Mouse (Mus musculus): ENCODE results near the gene Hcn4. TPM values are rescaled to one million over a fixed set of nuclear protein-coding genes. Genes with fewer than 3 reads are reported as not detected.

The Hcn4 gene
- polyA plus RNA-seq, 1 experiment from 2014 or later: 1.3 TPM

DNA sequence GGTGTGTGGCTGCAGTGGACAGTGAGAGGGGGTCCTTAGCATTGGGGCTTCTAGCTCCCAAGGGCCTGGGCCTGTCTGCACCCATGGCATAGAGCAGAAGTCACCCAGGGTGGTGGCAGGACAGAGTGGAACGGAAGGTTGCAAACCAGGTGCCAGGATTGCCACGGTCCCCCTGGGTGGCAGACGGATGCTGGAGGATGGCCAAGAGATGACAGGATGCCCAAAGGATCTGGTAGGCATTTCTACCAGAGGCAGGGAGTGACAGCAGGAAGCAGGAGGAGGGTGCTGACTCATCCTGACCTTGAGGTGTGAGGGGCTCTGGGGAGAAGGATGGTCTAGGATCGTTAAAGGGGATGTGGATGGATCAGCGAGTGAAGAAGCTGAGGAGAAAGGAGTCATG, 15.3 kb downstream of the Hcn4 start:
- Histone ChIP-seq H3K27ac (ENCODE audit: low read depth, low read length) (no peak overlapping the region), H3K27me3 (ENCODE audit: control insufficient read depth, insufficient read depth, low read length) (no peaks in the 10 kb centered on the region), H3K4me3 (ENCODE audit: low read depth, low read length) (no peak overlapping the region), H3K36me3 (ENCODE audit: control insufficient read depth, insufficient read depth, low read length) (no peaks in the 10 kb centered on the region), H3K9ac (ENCODE audit: low read length) (no peak overlapping the region), H3K4me1 (ENCODE audit: control insufficient read depth, insufficient read depth, low read length) (no peaks in the 10 kb centered on the region; the same call in 1 of the 2 replicates), H3K9me3 (ENCODE audit: control insufficient read depth, low read length) (no peaks in the 10 kb centered on the region), H3K4me2 (no peak overlapping the region)
- 93% methylated on average over 5 of the region's 5 CpGs for WGBS
- ATAC-seq (ENCODE audit: low FRiP score) (no peak), DNase-seq (ENCODE audit: low spot score, missing footprints) (no peak)

DNA sequence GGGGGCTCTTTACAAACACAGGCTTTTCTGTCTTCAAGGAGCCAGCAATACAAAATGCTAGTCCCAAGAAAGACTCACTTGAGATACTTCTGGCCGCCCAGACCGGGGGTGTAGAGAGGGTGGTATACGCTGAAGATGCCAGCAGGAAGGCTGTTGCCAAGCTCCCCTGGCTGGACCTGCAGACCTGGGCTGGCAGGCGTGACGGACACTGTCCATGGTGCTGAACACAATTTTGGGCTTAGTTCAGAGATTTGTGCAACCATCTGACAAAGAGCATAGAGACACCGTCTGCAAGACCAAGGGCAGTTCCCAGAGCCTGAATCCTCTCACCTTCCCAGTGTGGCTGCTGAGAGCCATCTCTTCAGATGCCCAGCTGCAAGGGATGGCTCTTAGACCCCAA, 18.4 kb downstream of the Hcn4 start:
- Histone ChIP-seq H3K9me3 (ENCODE audit: control insufficient read depth, low read length) (no peaks in the 10 kb centered on the region), H3K9ac (ENCODE audit: low read length) (no peak overlapping the region), H3K4me3 (ENCODE audit: low read depth, low read length) (no peak overlapping the region), H3K4me2 (no peak overlapping the region), H3K36me3 (ENCODE audit: control insufficient read depth, insufficient read depth, low read length) (no peaks in the 10 kb centered on the region), H3K27ac (ENCODE audit: low read depth, low read length) (no peak overlapping the region), H3K4me1 (ENCODE audit: control insufficient read depth, insufficient read depth, low read length) (no peaks in the 10 kb centered on the region), H3K27me3 (ENCODE audit: control insufficient read depth, insufficient read depth, low read length) (no peaks in the 10 kb centered on the region)
- 35% methylated on average over 6 of the region's 6 CpGs for WGBS
- ATAC-seq (ENCODE audit: low FRiP score) (no peak), DNase-seq (ENCODE audit: low spot score, missing footprints) (peak; percentile 92)

DNA sequence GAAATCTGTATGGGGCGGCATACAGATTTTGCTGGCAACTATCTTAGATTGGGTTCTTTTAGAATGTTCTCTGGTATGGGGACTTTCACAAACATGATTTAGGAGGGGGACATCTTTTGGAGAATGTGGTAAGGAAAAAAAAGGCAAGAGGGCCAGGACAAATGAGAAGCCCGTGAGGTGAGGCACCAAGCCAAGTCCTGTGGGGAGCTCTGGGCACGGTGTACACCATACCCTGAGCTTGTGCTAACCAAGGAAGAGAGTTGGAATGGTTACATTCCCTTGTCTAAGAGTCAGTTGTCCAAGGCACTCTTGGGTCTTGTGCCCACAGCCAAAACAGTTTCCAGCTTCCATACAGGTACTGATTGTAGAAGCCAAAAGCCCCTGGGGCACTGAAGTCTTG, 21.4 kb downstream of the Hcn4 start:
- Histone ChIP-seq H3K9me3 (ENCODE audit: control insufficient read depth, low read length) (no peaks in the 10 kb centered on the region), H3K36me3 (ENCODE audit: control insufficient read depth, insufficient read depth, low read length) (no peaks in the 10 kb centered on the region), H3K4me3 (ENCODE audit: low read depth, low read length) (no peak overlapping the region), H3K27ac (ENCODE audit: low read depth, low read length) (no peak overlapping the region), H3K4me1 (ENCODE audit: control insufficient read depth, insufficient read depth, low read length) (peaks cover 3% of the 10 kb centered on the region; the same call in 1 of the 2 replicates), H3K27me3 (ENCODE audit: control insufficient read depth, insufficient read depth, low read length) (no peaks in the 10 kb centered on the region), H3K4me2 (no peak overlapping the region), H3K9ac (ENCODE audit: low read length) (no peak overlapping the region)
- ATAC-seq (ENCODE audit: low FRiP score) (no peak), DNase-seq (ENCODE audit: low spot score, missing footprints) (no peak)
- WGBS: 89% methylated on average over 3 of the region's 3 CpGs

DNA sequence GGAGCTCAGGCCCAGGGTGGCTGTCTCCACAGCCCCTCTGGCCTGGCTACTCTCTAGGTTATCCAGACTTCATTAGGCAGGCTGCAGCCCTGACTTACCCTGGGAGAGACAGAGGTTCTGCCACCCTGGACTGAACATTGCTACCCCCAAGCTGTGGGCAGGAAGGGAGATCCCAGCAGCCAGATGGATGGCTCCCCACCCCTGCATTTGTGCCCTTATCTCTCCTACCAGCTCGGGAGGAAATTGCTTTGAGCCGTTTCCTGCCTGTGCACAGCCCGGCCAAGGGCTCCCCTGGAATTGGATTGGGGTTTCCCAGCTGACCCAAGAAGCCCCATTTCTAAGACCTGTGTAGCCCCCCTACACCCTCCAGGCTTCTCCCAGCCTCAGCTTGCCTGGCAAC, 23.8 kb downstream of the Hcn4 start:
- no peak overlapping the region for H3K4me2 ChIP-seq

DNA sequence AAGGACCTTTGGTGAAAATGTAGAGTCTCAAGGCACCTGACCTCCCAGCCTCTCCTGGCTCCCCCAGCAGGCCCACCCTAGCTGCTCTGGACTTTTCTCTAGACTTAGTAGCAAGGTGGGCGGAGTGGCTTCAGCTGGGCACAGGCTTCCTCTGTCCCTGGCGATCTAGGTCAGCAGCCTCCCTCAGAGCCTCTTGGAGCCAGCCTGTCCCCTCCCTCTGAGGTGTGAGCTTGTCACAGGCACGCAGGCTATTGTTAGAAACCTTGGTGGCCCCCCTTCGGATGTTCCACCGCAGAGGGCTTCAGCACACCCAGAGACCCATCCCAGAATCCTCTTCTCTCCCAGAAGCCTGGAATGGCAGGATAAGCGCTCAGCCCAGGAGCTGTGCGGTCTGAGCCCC, 24.5 kb downstream of the Hcn4 start:
- Histone ChIP-seq H3K4me3 (ENCODE audit: low read depth, low read length) (no peak overlapping the region), H3K4me2 (no peak overlapping the region), H3K4me1 (ENCODE audit: control insufficient read depth, insufficient read depth, low read length) (peaks cover 7% of the 10 kb centered on the region; the same call in 1 of the 2 replicates), H3K9ac (ENCODE audit: low read length) (no peak overlapping the region), H3K27ac (ENCODE audit: low read depth, low read length) (no peak overlapping the region), H3K27me3 (ENCODE audit: control insufficient read depth, insufficient read depth, low read length) (no peaks in the 10 kb centered on the region), H3K9me3 (ENCODE audit: control insufficient read depth, low read length) (no peaks in the 10 kb centered on the region), H3K36me3 (ENCODE audit: control insufficient read depth, insufficient read depth, low read length) (no peaks in the 10 kb centered on the region)
- DNase-seq (ENCODE audit: low spot score, missing footprints) (no peak), ATAC-seq (ENCODE audit: low FRiP score) (no peak)
- 75% methylated on average over 7 of the region's 7 CpGs for WGBS

More for the DNA sequence above, 23.8 kb downstream of the Hcn4 start:
- no peak overlapping the region for H3K9ac ChIP-seq (ENCODE audit: low read length)
- ATAC-seq (ENCODE audit: low FRiP score) (no peak), DNase-seq (ENCODE audit: low spot score, missing footprints) (no peak)
- no peaks in the 10 kb centered on the region for H3K27me3 ChIP-seq (ENCODE audit: control insufficient read depth, insufficient read depth, low read length)
- WGBS: 82% methylated on average over 3 of the region's 3 CpGs
- no peak overlapping the region for H3K4me3 ChIP-seq (ENCODE audit: low read depth, low read length)
- H3K9me3 ChIP-seq (ENCODE audit: control insufficient read depth, low read length): no peaks in the 10 kb centered on the region
- peaks cover 7% of the 10 kb centered on the region; the same call in 1 of the 2 replicates for H3K4me1 ChIP-seq (ENCODE audit: control insufficient read depth, insufficient read depth, low read length)
- no peaks in the 10 kb centered on the region for H3K36me3 ChIP-seq (ENCODE audit: control insufficient read depth, insufficient read depth, low read length)
- H3K27ac ChIP-seq (ENCODE audit: low read depth, low read length): no peak overlapping the region

DNA sequence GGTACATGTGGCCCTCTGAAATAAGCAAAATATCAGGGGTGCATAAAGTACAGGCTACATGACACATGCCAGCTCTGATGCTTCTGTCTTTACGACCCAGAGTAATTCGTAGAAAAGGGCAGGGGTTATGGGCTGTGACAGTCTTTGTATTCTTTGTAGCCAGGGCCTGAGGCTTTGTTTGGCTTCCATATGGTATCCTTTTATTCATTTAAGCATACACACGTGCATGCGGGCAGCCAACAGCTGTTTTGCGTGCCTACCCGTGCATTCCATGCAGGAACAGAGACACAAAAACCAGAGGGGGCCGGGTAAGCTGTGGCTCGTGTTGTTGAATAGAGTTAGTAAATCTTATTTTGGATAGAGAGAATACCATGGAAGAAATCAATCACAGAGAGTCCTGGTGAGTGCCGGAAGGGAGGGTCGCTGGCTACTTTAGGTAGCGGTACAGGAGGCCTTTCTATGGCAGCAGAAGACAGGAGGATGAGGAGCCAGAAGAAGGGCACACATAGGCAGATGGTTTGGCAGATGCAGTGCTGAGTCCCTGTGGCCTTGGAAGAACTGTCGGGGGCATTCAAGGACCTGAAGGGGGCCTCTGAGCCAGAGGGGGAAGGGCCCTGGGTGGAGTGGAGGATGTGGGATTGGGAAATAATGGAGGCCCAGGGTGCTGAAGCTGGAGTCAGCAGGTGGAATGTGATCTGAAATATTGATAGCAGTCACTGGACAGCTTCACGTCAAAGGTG, 26.5 kb downstream of the Hcn4 start:
- Histone ChIP-seq H3K9ac (ENCODE audit: low read length) (no peak overlapping the region), H3K4me1 (ENCODE audit: control insufficient read depth, insufficient read depth, low read length) (peaks cover 8% of the 10 kb centered on the region; the same call in 1 of the 2 replicates), H3K27ac (ENCODE audit: low read depth, low read length) (peak overlapping the region; percentile 49), H3K36me3 (ENCODE audit: control insufficient read depth, insufficient read depth, low read length) (no peaks in the 10 kb centered on the region), H3K9me3 (ENCODE audit: control insufficient read depth, low read length) (no peaks in the 10 kb centered on the region), H3K4me2 (no peak overlapping the region), H3K4me3 (ENCODE audit: low read depth, low read length) (no peak overlapping the region), H3K27me3 (ENCODE audit: control insufficient read depth, insufficient read depth, low read length) (no peaks in the 10 kb centered on the region)
- no peak for DNase-seq (ENCODE audit: low spot score, missing footprints)
- ATAC-seq (ENCODE audit: low FRiP score): peak; percentile 65; the same call in 1 of the 2 replicates
- 47% methylated on average over 13 of the region's 13 CpGs for WGBS

DNA sequence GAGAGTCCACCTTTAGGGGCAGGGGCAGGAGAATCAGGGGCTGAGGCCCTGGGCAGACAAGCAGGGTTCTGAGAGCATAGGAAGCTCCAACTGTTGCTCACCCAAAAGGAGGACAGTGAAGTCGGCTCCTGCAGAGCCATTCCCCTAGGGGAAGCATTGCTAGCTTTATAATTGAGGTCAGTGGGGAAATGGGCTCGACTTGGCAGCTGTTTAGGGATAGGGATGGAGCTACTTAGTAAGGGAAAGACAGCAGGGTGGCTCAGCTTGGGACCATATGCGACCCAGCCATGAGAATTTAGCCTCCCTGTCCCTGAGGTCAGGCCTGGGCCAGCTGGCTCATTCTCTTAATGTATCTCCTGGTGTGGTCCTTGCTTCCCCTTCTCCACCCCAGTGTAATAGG, 31.7 kb downstream of the Hcn4 start:
- DNase-seq (ENCODE audit: low spot score, missing footprints) (no peak), ATAC-seq (ENCODE audit: low FRiP score) (no peak)
- peaks cover 8% of the 10 kb centered on the region; the same call in 1 of the 2 replicates for H3K4me1 ChIP-seq (ENCODE audit: control insufficient read depth, insufficient read depth, low read length)
- no peaks in the 10 kb centered on the region for H3K9me3 ChIP-seq (ENCODE audit: control insufficient read depth, low read length)
- 48% methylated on average over 3 of the region's 3 CpGs for WGBS
- H3K4me2 ChIP-seq: no peak overlapping the region
- no peak overlapping the region for H3K27ac ChIP-seq (ENCODE audit: low read depth, low read length)
- H3K4me3 ChIP-seq (ENCODE audit: low read depth, low read length): no peak overlapping the region
- no peak overlapping the region for H3K9ac ChIP-seq (ENCODE audit: low read length)
- no peaks in the 10 kb centered on the region for H3K36me3 ChIP-seq (ENCODE audit: control insufficient read depth, insufficient read depth, low read length)
- H3K27me3 ChIP-seq (ENCODE audit: control insufficient read depth, insufficient read depth, low read length): no peaks in the 10 kb centered on the region

DNA sequence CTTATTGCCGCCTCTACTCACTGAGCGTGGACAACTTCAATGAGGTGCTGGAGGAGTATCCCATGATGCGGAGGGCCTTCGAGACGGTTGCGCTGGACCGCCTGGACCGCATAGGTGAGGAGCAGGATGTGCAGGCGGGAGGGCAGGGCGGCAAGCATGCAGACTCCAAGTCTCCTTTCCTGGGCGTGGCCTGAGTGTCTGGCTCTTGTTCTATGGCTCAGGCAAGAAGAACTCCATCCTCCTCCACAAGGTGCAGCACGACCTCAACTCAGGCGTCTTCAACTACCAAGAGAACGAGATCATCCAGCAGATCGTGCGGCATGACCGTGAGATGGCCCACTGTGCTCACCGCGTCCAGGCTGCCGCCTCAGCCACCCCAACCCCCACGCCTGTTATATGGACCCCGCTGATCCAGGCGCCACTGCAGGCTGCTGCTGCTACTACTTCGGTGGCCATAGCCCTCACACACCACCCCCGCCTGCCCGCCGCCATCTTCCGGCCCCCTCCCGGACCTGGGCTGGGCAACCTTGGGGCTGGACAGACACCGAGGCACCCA, 35.9 kb downstream of the Hcn4 start:
- Histone ChIP-seq H3K27me3 (ENCODE audit: control insufficient read depth, insufficient read depth, low read length) (no peaks in the 10 kb centered on the region), H3K4me3 (ENCODE audit: low read depth, low read length) (0 out of 2 replicates have a peak overlapping the region, but pooled peaks have one; percentile 5), H3K9ac (ENCODE audit: low read length) (no peak overlapping the region; the same call in 1 of the 2 replicates), H3K4me1 (ENCODE audit: control insufficient read depth, insufficient read depth, low read length) (peaks cover 12% of the 10 kb centered on the region), H3K4me2 (peak overlapping the region; percentile 36), H3K9me3 (ENCODE audit: control insufficient read depth, low read length) (no peaks in the 10 kb centered on the region), H3K27ac (ENCODE audit: low read depth, low read length) (no peak overlapping the region), H3K36me3 (ENCODE audit: control insufficient read depth, insufficient read depth, low read length) (no peaks in the 10 kb centered on the region)
- DNase-seq (ENCODE audit: low spot score, missing footprints) (peak; percentile 82), ATAC-seq (ENCODE audit: low FRiP score) (no peak)
- 32% methylated on average over 30 of the region's 30 CpGs for WGBS

DNA sequence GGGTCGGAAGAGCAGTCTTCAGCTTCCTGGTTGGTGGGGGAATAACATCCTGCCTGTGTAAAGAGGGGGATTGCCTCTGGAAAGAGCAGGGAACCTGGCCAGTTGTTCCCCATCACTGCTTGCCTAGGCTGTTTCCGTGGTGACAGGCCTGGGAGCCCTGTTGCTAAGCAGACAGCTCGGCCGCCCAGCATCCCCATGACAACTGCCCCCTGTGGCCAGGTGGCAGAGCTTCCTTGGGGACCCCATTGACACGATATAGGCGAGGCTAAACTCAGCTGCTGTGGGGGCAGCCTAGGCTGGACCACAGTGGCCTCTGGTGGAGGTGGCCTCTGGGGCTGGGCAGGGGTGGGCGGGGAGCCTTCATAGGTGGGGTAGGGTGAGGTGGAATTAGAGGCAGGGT, 40.6 kb downstream of the Hcn4 start:
- Histone ChIP-seq H3K9ac (ENCODE audit: low read length) (no peak overlapping the region), H3K4me2 (no peak overlapping the region), H3K36me3 (ENCODE audit: control insufficient read depth, insufficient read depth, low read length) (no peaks in the 10 kb centered on the region), H3K27ac (ENCODE audit: low read depth, low read length) (no peak overlapping the region; the same call in 1 of the 2 replicates), H3K4me1 (ENCODE audit: control insufficient read depth, insufficient read depth, low read length) (peaks cover 12% of the 10 kb centered on the region), H3K4me3 (ENCODE audit: low read depth, low read length) (no peak overlapping the region), H3K9me3 (ENCODE audit: control insufficient read depth, low read length) (no peaks in the 10 kb centered on the region), H3K27me3 (ENCODE audit: control insufficient read depth, insufficient read depth, low read length) (no peaks in the 10 kb centered on the region)
- ATAC-seq (ENCODE audit: low FRiP score): peak; percentile 73
- DNase-seq (ENCODE audit: low spot score, missing footprints): peak; percentile 83
- 15% methylated on average over 7 of the region's 7 CpGs for WGBS
